Mouse (Mus musculus) brown adipose tissue, adult 24 weeks (tissue): ENCODE data around the gene Tmem151a. TPM values are rescaled to one million over a fixed set of nuclear protein-coding genes. Genes with fewer than 3 reads are reported as not detected.
A peak's percentile ranks its signal among the peaks of the same experiment; 100 is the strongest.
"Not testable (repeated sequence)": the region's sequence is repeated elsewhere in the genome, so short reads cannot be mapped to it uniquely, and the experiment has no call there.

Source experiments
- H3K27ac ChIP-seq: fragments of 200-500 bp; replicated peaks from 2 replicates; pipeline ENCODE4 v1.5.1; 2012; ENCODE audit warnings: low read depth, mild to moderate bottlenecking, low read length
- H3K4me1 ChIP-seq: fragments of 200-500 bp; 2 replicates; pipeline ENCODE4 v1.6.1; 2012; ENCODE audit warnings: low read length, mixed read lengths; ENCODE audit not compliant: control insufficient read depth, insufficient read depth, insufficient read length
- H3K4me3 ChIP-seq: fragments of 200-500 bp; 2 replicates; pipeline ENCODE4 v1.5.1; 2012; ENCODE audit warnings: low read depth, mild to moderate bottlenecking, low read length, moderate library complexity; ENCODE audit not compliant: insufficient read depth
- polyA plus RNA-seq: library from polyadenylated mRNA; stranded (reverse); fragments of >200 nt; gene quantifications from 2 replicates; pipeline ENCODE4 v1.2.4, GENCODE M21; 2012; ENCODE audit not compliant: missing spikeins, insufficient read depth, insufficient read length

Gene Tmem151a
- polyA plus RNA-seq, 1 experiment: not detected

DNA sequence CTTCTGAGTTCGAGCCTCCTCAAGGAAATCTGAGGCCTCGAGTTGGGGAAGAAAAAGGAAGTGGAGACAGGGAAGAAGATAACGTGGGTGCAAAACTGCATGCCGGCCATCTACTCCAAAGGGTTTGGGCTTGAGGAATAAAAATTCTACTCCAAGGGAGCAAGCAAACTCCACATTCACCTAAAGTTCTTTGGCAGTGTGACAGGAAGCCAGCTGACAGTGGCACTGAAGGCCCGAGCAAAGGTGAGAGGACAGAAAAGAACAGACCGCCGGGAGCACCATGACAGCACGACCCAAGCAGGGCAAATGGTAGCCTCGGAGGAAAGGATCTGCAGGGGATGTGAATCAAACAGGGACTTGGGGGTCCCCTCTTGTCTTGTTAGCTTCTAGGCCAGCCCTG is 20.7 kb upstream of the Tmem151a start:
- peak overlapping the region; percentile 93 for H3K4me3 ChIP-seq
- H3K4me1 ChIP-seq: 0 out of 2 replicates have a peak, but pooled peaks cover 5% of the 10 kb centered on the region
- peak overlapping the region; percentile 97 for H3K27ac ChIP-seq

DNA sequence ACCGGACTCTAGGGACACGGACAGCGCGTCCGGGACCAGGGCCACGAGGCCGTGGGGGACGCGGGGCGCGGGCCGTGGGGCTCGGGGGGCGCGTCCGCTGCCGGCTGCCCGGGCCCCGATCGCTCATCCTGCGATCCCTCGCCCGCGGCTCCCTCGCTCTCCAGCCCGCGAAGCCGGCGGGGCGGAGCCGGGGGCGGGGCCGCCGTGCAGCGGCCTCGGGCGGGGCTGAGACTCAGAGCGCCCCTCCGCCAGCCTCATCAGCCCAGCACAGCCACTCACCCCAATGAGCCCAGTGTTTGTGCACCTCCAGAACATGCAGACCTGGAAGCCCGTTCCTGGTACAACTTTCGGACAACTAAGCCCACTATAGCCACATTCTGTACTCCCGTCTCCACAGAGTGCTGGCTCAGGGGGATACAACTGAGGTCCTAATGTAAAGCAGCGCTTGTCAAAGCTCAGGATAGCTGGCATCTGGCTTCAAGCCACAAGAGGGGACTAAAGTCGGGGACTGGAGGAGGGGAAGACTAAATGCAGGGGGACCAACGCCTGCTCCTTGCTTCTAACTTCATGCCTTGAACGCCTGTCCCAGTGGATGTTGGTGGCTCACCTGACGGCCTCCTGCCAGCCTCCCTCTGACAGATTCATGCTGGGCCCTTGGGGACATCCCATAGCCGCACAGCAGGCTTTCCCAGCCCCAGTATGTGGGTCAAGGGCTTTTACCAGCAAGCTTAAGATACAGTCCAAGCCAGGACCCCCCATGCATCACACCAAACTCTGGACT is 13.2 kb upstream of the Tmem151a start, which contains the start of gene Cnih2:
Cnih2 (minus strand) TSS at position 159 of the 781 bp plus-strand sequence.
- Histone ChIP-seq H3K4me3 (no peak within 1 kb of the TSS), H3K27ac (no peak within 1 kb of the TSS), H3K4me1 (peaks cover 5% of the 10 kb centered on the region; the same call in 1 of the 2 replicates)

- H3K4me1 ChIP-seq: peaks cover 5% of the 10 kb centered on the region; the same call in 1 of the 2 replicates
- H3K27ac ChIP-seq: no peak overlapping the region
- no peak overlapping the region for H3K4me3 ChIP-seq
Measured at GRCm38 (mm10) chr19:5097521-5098362, 12.4 kb upstream of the Tmem151a start.

- H3K4me1 ChIP-seq: peaks cover 5% of the 10 kb centered on the region; the same call in 1 of the 2 replicates
- H3K4me3 ChIP-seq: no peak overlapping the region
- H3K27ac ChIP-seq: no peak overlapping the region
Measured at GRCm38 (mm10) chr19:5095887-5096474, 10.7 kb upstream of the Tmem151a start.

DNA sequence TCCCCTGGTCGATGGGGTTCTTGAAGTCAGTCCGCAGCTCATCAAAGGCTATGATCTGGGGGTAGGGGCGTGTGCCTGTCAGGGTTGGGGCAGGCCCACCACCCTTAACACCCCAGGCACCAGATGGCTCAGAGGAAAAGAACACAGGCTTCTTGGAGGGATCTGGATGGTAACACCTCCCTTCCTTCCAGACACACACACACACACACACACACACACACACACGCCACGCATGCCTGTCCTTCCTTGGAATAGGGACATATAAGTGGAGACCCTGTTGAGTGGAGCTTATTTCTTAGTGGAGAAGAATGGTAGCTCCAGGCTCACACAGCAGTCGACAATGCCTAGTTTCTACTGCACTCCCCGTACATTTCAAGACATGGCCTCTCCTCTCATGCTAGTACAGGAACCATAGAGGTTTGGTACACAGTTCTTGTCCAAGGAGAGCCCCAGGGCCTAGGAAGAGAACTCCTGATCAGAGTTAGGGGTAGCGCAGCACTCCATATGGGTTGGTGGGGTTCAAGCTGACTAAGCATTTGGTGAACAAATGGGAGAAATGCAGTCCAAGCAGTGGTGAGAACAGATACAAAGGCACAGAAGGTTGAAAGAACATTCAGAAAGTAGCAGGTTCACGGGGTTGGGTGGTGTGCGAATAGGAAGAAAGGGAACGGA is 9.6 kb upstream of the Tmem151a start:
- Histone ChIP-seq H3K4me3 (no peak overlapping the region), H3K27ac (no peak overlapping the region), H3K4me1 (peaks cover 5% of the 10 kb centered on the region; the same call in 1 of the 2 replicates)

GRCm38 (mm10) chr19:5094243-5094632 is 8.9 kb upstream of the Tmem151a start:
- Histone ChIP-seq H3K4me1 (peaks cover 5% of the 10 kb centered on the region; the same call in 1 of the 2 replicates), H3K27ac (no peak overlapping the region), H3K4me3 (no peak overlapping the region)

- Histone ChIP-seq H3K4me3 (no peak overlapping the region), H3K27ac (no peak overlapping the region), H3K4me1 (peaks cover 3% of the 10 kb centered on the region; the same call in 1 of the 2 replicates)
Measured at GRCm38 (mm10) chr19:5093481-5094242, 8.3 kb upstream of the Tmem151a start.

GRCm38 (mm10) chr19:5092083-5092482 is 6.8 kb upstream of the Tmem151a start:
- no peak overlapping the region for H3K27ac ChIP-seq
- H3K4me3 ChIP-seq: no peak overlapping the region
- peaks cover 6% of the 10 kb centered on the region; the same call in 1 of the 2 replicates for H3K4me1 ChIP-seq

- H3K27ac ChIP-seq: no peak overlapping the region
- peak overlapping the region; percentile 73; the same call in 1 of the 2 replicates for H3K4me3 ChIP-seq
- H3K4me1 ChIP-seq: peaks cover 6% of the 10 kb centered on the region; the same call in 1 of the 2 replicates
Measured at GRCm38 (mm10) chr19:5089324-5089723, 4.0 kb upstream of the Tmem151a start.

- peak within 1 kb of the TSS; percentile 83 for H3K27ac ChIP-seq
- H3K4me1 ChIP-seq: peaks cover 6% of the 10 kb centered on the region; the same call in 1 of the 2 replicates
- peak within 1 kb of the TSS; percentile 73 for H3K4me3 ChIP-seq
Measured at GRCm38 (mm10) chr19:5087884-5088728, 2.8 kb upstream of the Tmem151a start, which contains the start of gene Yif1a. Gene Yif1a, plus strand, starts transcription at chr19:5088538.

DNA sequence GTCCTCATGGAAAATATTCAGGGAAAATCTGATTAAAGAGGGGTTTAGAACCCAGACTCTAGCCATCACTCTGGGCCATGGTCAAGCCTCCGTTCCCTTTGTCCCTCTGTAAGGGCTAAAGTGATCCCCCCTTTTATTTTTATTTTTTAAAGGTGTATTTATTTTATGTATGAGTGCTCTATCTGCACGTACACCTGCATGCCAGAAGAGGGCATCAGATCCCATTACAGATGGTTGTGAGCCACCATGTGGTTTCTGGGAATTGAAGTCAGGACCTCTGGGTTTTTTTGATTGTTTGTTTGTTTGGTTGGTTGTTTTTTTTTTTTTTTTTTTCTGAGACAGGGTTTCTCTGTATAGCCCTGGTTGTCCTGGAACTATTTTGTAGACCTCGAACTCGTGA is 1.2 kb upstream of the Tmem151a start:
- not testable (repeated sequence) for H3K4me3 ChIP-seq, H3K27ac ChIP-seq, H3K4me1 ChIP-seq

GRCm38 (mm10) chr19:5084834-5085144 is 542 bp downstream of the Tmem151a start:
- peak overlapping the region; percentile 56 for H3K4me3 ChIP-seq
- H3K4me1 ChIP-seq: peaks cover 6% of the 10 kb centered on the region; the same call in 1 of the 2 replicates
- no peak overlapping the region for H3K27ac ChIP-seq
